Mouse (Mus musculus) gastrocnemius, postnatal 36 days (tissue): ENCODE results near the gene Vps37b. TPM values are rescaled to one million over a fixed set of nuclear protein-coding genes. Genes with fewer than 3 reads are reported as not detected.

Experiments used
- DNase-seq, 2 experiments: peaks; one replicate each; pipeline ENCODE4 v3.0.0; 2022
- intact Hi-C: fragments of 180-260 bp; cut with DNase I; formaldehyde crosslinking; loops from one replicate; pipeline ENCODE4 v1.15.1; 2025
- total RNA-seq, 2 experiments: library from RNA; stranded (reverse); gene quantifications; 2 replicates each; pipeline ENCODE4 v1.2.3; 2021

Vps37b gene
- total RNA-seq, 2 experiments from 2014 or later: 4.7 to 4.8 TPM

DNA sequence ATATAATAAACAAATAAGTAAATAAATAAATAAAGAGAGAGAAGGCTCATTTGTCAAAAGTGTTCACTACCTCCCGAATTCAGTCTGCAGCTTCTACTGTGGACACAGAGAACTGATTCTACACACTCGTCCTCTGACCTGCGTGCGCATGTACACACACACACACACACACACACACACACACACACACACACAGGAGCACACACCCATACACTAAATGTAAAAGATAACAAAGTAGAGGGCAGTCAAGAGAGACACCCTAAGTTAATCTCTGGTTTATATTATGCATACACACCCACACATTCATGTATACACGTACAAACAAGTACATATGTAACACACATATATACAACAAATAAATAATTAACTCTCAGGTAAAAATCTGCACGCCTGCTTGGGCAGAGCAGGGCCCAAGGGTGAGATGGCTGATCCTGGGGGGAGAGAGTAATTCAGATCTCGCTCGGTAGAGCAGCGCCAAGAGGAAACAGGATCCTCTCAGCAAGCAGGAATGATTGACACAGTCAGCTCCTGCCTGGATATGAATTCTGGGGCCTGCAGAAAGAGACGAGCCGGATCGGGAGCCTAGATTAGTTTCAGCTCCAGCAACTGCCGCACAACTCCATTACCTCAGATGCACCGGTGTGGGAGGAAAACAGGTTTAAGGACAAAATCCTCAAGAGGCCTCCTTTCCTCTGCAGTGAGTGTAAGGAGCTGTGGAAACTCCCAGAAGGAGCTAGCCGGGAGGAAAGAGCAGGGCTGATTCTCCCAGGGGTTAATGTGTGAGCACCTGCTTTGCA is 17.4 kb upstream of the Vps37b start:
- intact Hi-C loops: loop anchor here (2.0 kb wide), 1 partner anchor 23 kb away; no protein-coding TSS in a partner anchor
- no peak for DNase-seq

DNA sequence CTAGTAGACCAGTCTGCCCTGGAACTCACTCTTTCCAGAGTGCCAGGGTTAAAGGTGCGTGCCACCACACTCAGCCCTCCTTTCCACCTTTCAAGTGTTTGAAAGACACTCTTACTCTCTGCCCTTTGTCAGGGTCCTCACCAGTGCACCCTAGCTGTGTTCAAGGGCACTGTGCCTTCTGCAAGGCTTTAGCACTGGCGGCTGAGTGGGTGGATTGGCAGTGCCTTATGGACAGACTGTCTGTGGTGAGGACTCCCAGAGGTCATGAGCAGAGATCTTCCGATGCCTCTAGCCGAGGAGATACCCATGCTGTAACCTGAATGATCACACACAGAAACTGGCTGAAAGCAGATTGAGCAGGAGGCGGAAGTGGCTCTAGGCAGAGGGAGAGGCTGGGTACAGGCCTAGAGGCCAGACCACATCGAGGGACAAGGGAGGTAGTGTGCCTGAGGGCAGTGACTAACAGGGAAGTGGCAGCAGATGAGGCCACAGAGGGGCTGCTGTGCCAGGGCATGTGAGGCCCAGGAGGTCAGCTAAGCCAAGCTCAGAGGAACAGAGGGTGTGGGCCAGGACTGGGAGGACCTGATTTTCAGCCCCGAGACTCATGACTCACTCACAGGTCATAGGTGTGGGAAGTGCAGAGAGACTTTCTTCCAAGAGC is 14.8 kb upstream of the Vps37b start:
- intact Hi-C loops: no loop called here
- no peak for DNase-seq

- intact Hi-C loops: no loop called here
- DNase-seq: no peak
These were observed 13.5 kb upstream of the Vps37b start for GRCm38 (mm10) chr5:124045453-124046010.

DNA sequence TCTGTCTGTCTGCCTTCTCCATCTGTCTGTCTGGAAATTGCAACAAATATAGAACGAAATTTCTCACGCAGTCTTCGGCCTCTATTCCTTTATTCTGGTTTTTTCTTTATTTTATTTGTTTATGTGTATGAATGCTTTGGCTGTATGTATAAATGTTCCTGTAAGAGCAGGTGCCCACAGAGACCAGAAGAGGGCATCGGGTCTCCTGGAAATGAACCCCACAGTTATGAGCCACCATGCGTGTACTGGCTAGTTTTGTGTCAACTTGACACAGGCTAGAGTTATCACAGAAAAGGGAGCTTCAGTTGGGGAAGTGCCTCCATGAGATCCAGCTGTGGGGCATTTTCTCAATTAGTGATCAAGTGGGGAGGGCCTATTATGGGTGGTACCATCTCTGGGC is 11.9 kb upstream of the Vps37b start:
- intact Hi-C loops: loop anchor here (5.0 kb wide), 1 partner anchor 33 kb away; no protein-coding TSS in a partner anchor
- DNase-seq: no peak

- no peak for DNase-seq
- intact Hi-C loops: loop anchor here (5.0 kb wide), 1 partner anchor 34 kb away; no protein-coding TSS in a partner anchor
These were observed 11.3 kb upstream of the Vps37b start for GRCm38 (mm10) chr5:124043212-124043978.

GRCm38 (mm10) chr5:124041097-124041496 is 9.0 kb upstream of the Vps37b start:
- DNase-seq: no peak
- intact Hi-C loops: loop anchor here (5.0 kb wide), 1 partner anchor 36 kb away; no protein-coding TSS in a partner anchor

GRCm38 (mm10) chr5:124039602-124040001 is 7.5 kb upstream of the Vps37b start:
- intact Hi-C loops: loop anchor here (5.0 kb wide), 1 partner anchor 38 kb away; no protein-coding TSS in a partner anchor
- no peak for DNase-seq

DNA sequence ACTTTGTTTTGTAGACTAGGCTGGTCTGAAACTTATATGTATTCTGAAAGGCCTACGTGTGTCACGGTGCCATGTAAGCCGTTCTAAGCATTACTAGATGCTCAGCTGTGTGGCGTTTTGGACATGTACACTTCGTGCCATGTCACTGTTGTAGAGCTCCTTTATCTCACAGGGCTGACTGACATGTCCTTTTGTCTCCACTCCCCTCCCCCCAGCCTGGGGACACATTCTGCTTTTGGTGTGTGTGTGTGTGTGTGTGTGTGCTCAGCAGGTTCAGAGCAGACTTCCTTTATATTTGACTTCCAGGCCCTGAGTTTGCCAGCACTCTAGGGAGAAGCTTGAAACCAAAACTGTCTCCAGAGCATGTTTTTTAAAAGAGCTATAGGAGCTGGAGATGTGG is 4.8 kb upstream of the Vps37b start:
- intact Hi-C loops: no loop called here
- no peak for DNase-seq

- intact Hi-C loops: no loop called here
- no peak for DNase-seq
These were observed 4.3 kb upstream of the Vps37b start for GRCm38 (mm10) chr5:124036341-124036740.

GRCm38 (mm10) chr5:124035806-124036205 is 3.7 kb upstream of the Vps37b start:
- no peak for DNase-seq
- intact Hi-C loops: no loop called here

DNA sequence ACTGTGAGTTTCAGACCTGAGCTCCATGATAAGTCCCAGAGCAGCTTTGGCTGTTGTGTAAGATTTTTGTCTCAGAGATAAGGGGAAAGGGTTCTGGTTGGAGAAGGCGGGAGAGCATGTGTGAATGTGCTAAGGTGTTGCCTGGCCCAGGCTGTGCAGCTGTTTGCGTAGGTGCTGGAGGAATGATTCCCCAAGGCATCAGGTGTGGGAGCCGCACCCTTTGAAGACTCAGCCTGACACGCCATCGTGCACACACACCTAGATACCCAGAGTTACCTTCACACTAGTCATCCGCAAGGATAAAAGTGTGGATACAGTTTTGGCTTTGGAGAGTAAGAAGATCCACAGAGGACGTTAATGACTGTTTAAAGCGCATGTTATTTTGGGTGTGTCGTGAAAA is 3.3 kb upstream of the Vps37b start:
- intact Hi-C loops: no loop called here
- DNase-seq: no peak

DNA sequence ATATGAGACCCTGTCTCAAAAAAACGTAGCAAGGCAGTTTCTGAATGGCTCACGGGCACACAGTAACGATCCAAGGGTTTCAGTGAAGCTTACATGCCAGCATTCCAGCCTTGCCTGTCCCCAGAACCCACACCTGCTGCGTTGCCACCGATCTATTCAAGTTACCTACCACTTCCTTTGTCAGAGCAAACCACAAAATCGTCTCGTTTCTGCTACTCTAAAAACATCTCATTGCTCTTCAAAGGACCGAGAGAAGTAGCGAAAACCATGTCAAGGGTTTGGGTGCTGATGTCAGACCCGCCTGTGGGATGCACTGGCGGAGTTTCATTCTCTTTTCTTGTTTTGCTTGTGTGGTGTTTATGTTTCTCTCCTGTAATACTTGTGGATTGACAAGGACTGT is 2.4 kb upstream of the Vps37b start:
- intact Hi-C loops: no loop called here
- DNase-seq: no peak

DNA sequence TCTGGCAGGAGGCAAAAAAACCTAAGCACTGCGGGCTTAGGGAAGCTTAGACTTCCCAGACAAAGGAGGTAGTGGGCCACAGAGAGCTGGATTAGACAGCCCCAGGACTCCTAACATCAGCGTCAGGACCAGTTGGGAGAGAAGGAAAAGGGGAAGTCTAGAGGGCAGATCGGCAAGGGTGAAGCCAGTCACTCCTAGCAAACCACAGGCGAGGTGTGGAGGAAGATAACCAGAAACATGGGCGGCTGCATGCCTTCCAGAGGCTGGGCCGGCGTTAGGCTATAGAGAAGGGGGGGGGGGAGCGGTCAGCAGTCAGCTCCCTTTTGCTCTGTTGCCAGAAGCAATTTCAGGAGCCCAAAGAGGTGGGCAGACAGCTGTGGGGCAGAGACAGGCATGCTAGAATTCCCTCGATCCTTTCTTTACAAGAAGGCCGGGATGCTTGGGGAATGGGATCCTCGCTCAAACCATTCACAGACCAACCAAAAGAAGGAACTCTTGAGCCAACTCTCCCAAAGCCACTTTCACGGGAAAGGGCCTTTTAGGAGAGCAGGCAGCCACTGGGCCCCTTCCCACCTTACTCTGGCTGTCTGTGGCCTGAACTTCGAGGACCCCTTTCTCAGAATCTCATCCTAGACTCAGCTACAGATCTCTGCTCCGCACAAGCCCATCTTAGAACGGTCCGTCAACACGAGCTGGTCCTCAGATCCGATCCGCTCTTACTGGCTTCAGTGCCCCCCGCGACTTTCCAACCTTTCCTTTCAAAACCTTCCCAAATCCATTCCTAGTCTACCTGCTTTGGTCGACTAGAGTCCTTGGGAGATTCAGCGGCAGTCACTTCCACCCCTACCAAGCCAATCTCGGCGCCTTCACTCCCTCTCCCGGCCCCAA is 758 bp downstream of the Vps37b start:
- intact Hi-C loops: no loop called here
- no peak for DNase-seq

DNA sequence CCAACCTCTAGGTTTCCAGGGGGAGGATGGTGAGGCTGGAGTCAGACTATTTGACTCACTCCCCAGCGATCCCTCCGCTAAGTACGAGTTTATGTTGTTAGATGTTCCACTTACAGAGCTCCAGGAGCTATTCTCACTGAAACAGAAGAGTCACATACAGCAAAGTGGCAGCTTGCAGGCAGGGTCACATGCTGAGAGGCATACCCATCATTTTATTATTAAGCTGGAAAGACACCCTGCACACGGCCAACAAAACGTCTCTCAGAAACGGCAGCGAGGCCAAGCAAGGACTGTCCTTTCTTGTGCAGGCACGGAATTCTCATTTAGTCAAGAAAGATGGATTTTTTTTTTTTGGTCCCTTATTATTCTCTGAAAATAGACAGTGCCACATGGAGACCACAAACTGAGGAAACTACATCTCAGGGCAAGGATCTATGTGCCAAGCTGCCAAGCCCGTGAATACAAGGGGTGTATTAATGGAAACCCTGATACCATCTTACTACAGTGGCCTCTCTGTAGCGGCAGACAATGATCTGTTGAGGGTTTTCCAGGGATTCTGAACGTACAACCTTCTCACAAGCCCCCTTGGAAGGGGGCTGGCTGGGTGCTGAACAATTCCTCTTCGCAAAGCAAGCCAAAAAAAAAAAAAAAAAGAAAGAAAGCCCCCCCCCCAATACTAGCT is 1.5 kb downstream of the Vps37b start:
- intact Hi-C loops: no loop called here

DNA sequence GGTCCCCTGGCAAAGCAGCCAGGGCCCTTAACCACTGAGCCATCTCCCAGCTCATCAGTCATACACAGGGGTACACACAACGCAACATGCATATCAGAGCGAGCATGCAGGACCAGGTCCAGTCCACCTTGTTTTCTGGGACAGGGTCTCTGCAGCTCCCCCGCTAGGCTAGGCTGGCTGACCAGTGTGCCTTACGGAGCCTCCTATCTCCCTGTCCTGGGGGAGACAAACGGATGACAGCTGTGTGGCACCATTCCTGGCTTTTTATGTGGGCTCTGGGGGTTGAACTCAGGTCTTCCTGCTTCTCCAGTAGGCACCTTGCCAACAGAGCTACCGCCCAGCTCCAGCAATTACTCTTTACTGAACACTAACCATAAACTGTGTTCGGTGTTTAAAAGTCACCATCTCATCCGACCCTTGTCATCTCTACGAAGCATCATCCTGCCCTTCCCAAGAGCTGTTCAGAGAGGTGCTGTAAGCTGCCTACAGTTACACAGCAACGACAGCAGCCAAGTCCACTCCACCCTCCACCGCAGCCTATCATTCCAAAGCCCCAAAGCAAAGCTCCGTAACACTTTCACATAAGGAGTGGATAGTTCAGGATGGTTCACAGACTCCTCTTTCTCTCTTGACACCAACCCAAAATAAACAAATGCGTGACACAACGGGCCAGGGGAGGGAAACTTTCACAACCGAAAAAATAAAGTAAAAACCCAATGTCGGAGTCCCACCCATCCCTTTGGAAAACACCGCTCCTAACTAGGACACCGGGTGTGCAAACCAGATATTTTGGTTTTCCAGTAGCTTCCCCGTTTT is 2.6 kb downstream of the Vps37b start:
- DNase-seq: no peak
- intact Hi-C loops: no loop called here

More for the DNA sequence above, 1.5 kb downstream of the Vps37b start:
- DNase-seq: no peak

DNA sequence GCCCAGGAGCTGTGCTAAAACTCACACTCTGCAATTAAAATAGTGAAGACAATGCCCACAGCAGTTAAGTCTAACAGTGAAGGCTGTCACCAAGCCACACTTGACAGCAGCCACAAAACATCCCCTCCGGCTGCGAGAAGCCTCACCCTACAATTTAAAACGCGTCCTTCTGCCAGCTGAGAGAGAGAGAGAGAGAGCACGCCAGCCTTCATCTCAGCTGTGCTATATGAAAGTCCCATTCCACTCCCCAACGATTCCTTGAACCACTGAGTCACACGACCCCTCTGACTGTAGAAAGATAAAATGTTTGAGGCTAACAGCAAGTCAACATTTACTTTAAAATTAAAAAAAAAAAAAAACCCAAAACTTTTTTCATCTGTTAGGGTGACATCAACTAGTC is 3.4 kb downstream of the Vps37b start:
- intact Hi-C loops: no loop called here
- DNase-seq: no peak

- intact Hi-C loops: no loop called here
These were observed 4.2 kb downstream of the Vps37b start for GRCm38 (mm10) chr5:124027702-124028470.

DNA sequence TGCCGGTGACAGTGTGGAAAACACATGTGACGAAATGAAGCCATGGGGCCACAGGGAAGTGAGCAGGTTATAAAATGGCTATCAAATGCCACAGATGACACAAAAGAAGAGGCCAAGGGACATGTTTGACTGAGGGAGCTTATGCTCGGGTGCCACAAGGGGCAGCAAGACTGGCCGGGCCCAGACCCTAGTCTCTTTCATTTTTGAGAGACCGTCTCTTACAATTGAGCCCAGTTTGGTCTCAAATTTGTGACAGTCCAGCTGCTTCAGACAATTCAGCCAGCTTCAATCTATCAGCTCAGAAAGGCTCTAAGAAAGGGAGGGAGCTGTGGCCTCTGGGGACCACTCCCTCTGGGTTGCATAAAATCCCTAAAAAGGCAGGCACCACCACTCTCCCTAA is 5.5 kb downstream of the Vps37b start:
- DNase-seq: no peak
- intact Hi-C loops: no loop called here

More at GRCm38 (mm10) chr5:124027702-124028470, 4.2 kb downstream of the Vps37b start:
- DNase-seq: no peak
